Mouse (Mus musculus): ENCODE data around the gene Vmn2r38. TPM values are rescaled to one million over a fixed set of nuclear protein-coding genes. Genes with fewer than 3 reads are reported as not detected.
"Not testable (repeated sequence)": the region's sequence is repeated elsewhere in the genome, so short reads cannot be mapped to it uniquely, and the experiment has no call there.

Vmn2r38 gene
- not detected for total RNA-seq (2021)

GRCm38 (mm10) chr7:9097781-9098180 lies at the start of gene Vmn2r38:
TSS of gene Vmn2r38 (minus strand) at chr7:9097881.
- intact Hi-C loops (cut with DNase I): not testable (repeated sequence)

DNA sequence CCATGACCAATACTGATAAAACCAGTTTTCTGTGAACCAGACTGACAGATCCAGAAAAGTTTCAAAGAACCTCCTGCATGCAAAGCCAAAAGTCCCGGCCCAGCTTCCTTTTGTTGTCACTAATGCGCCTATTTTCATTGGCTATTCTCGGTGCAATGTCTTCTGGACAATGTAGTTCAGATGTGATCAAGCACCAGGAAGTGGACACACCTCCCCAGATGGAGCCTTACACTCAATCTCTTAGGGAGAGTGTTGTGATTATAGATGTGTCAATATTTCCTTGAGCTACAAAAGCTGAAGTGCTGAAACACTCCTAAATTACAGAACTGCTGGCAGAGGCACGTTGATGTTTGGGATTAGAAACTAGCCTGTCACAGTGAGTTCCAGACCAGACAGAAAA lies 32.3 kb downstream of the Vmn2r38 start:
- DNase-seq (ENCODE audit: low spot score in 2 of 2); intact Hi-C loops (cut with DNase I): not testable (repeated sequence)

More at GRCm38 (mm10) chr7:9097781-9098180, at the start of gene Vmn2r38:
- DNase-seq (ENCODE audit: low spot score in 2 of 2): not testable (repeated sequence)

DNA sequence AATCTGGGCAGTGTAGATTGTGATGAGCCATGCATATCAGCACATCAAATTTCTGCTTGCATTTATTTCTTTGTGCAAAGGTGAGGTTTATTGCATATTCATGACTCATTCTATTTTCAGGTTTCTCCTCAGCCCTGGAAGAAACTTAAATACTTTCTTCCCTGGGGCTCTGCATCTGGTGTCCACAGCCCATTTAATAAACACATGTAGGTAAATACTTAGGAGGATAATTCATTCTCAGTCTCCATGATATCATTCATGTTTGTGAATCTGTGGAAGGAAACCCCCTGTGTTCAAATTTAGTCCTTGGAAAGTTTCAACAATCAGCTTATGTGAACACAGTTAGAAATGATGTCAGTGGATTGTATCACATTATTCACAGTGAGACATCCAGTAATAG lies 67.0 kb downstream of the Vmn2r38 start, which contains the start of gene Vmn2r39:
Gene Vmn2r39, minus strand, starts transcription at position 101 of the 400 bp plus-strand sequence.
- DNase-seq (ENCODE audit: low spot score in 2 of 2); intact Hi-C loops (cut with DNase I): not testable (repeated sequence)

Other genes with a start within 250 kb of the Vmn2r38 start
- gene Vmn2r40, start 166.4 kb downstream of the Vmn2r38 start, total RNA-seq (2021): not detected
- not detected for gene Vmn2r39, start 67.1 kb downstream of the Vmn2r38 start, total RNA-seq (2021)
- gene Vmn2r37, start 125.8 kb upstream of the Vmn2r38 start, total RNA-seq (2021): not detected

Measured in left cerebral cortex, postnatal 36 days (tissue).